ENCODE assay signal across 8 mouse cellular contexts in the genomic region with DNA sequence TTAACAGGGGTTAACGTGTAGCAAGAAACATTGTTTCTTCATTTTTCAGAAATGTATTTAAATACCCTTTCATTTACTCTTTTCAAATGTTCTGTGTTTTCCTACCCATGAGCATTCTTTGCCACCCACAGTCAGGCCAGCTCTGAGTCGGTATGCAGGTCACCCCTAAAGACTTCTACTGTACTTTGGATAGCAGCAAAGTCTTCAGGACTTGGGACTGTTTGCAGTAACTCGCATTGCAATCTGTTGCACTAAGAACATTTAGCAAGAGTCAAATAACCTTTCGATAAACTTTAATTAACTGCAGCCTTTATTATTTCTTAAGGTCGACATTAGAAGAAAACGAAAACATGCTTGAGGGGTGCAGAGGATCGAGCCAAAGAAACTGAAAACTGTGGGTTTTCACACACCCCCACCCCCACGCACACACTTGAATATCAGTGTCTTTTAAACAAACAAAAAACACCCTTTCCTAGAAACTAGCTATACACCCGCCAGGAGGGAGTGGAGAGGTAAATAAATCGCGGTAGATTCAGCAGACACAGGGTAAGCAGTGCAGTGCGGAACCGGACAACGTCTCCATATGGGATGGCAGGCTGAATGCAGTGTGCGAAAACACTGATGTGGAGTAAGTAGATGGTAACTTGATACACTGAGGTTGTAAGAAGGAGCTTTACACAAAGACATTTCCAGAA. TPM values are rescaled to one million over a fixed set of nuclear protein-coding genes. Genes with fewer than 3 reads are reported as not detected.
A peak's percentile ranks its signal among the peaks of the same experiment; 100 is the strongest.
DNase-seq lines count a peak whose midpoint lies in the region; ATAC-seq and TF ChIP-seq lines count a peak whose summit lies in the region.

No protein-coding gene starts in this region.

- TF ChIP-seq CTCF in cerebellum, adult 2 months (IDR thresholded peaks at IDR 0.05; ENCODE audit: borderline replicate concordance, insufficient read depth, low read depth, low read length) = no peak

- TF ChIP-seq POLR2A in cerebellum, adult 2 months (IDR thresholded peaks at IDR 0.05; ENCODE audit: borderline replicate concordance, insufficient read depth, low read length) = no peak

- H3K27me3 ChIP-seq in cerebellum, adult 2 months (ENCODE audit: control insufficient read depth, insufficient read depth, low read length) = no peaks in the 10 kb centered on the region; the same call in 1 of the 2 replicates
- no peaks in the 10 kb centered on the region for H3K27me3 ChIP-seq in hindbrain, embryonic 14.5 days (ENCODE audit: control insufficient read depth, insufficient read depth, low read length)

- H3K9me3 ChIP-seq in hindbrain, embryonic 14.5 days (ENCODE audit: control insufficient read depth, low read length) = no peaks in the 10 kb centered on the region

- no peaks in the 10 kb centered on the region for H3K36me3 ChIP-seq in hindbrain, embryonic 14.5 days (replicated peaks; ENCODE audit: control insufficient read depth, insufficient read depth)

- no peak overlapping the region for H3K27ac ChIP-seq in cerebellum, adult 2 months (ENCODE audit: insufficient read depth, low read length)
- no peak overlapping the region for H3K27ac ChIP-seq in hindbrain, embryonic 14.5 days

- no peak for ATAC-seq in hindbrain, embryonic 14.5 days (ENCODE audit: low FRiP score)

- no peak overlapping the region for H3K9ac ChIP-seq in hindbrain, embryonic 14.5 days

- peak overlapping the region; percentile 72 for H3K4me2 ChIP-seq in hindbrain, embryonic 14.5 days (replicated peaks)

- WGBS in cerebellum, adult 2 months = 58% methylated on average over 15 of the region's 15 CpGs
- WGBS in hindbrain, embryonic 14.5 days = 59% methylated on average over 15 of the region's 15 CpGs

- peaks cover 3% of the 10 kb centered on the region; the same call in 1 of the 2 replicates for H3K4me1 ChIP-seq in cerebellum, adult 2 months (ENCODE audit: control insufficient read depth, insufficient read depth, low read length)
- H3K4me1 ChIP-seq in hindbrain, embryonic 14.5 days (replicated peaks; ENCODE audit: control insufficient read depth, insufficient read depth, low read length) = peaks cover 16% of the 10 kb centered on the region

- intact Hi-C loops in left cerebral cortex, postnatal 4 days (cut with DNase I) = no loop called here

- DNase-seq in cerebellum, adult 2 months = no peak
- no peak for DNase-seq in cerebellum, adult 11-12 months
- DNase-seq in adipocyte (ENCODE audit: low spot score) = peak; percentile 40
- DNase-seq in hindbrain, embryonic 14.5 days (ENCODE audit: low spot score) = no peak
- DNase-seq in mesoderm, embryonic 11.5 days (ENCODE audit: low read depth, low spot score) = peak; percentile 33
- DNase-seq in frontal cortex, postnatal 14 days (ENCODE audit: low spot score in 2 of 2) = no peak
- DNase-seq in ovary, adult 18-20 months (ENCODE audit: low spot score) = no peak
- DNase-seq in left cerebral cortex, postnatal 4 days = no peak

- H3K4me3 ChIP-seq in cerebellum, adult 2 months (replicated peaks; ENCODE audit: insufficient read depth, low read depth, low read length) = peak overlapping the region; percentile 43
- peak overlapping the region; percentile 76; the same call in 1 of the 2 replicates for H3K4me3 ChIP-seq in hindbrain, embryonic 14.5 days (replicated peaks; ENCODE audit: low read length)

RNA-seq across cellular contexts. Expression of gene Ak3, which starts 1.7 kb away (rescaled TPM):
- 63.9 and 64.7 TPM in 2 replicates for polyA plus RNA-seq in cerebellum, adult 2 months (2012; rRNA removed)
- 69.8 and 88.2 TPM in 2 replicates for polyA plus RNA-seq in hindbrain, embryonic 14.5 days (2014; fragmentation: Nextera tagmentation; extraction: Ambion mirVana)
- 10 to 100 TPM; 43.9 to 47.5 TPM for total RNA-seq in left cerebral cortex, postnatal 4 days (2021)

RNA-seq across cellular contexts. Expression of gene Rcl1, which starts 55.1 kb away (rescaled TPM):
- 17.5 and 19.6 TPM in 2 replicates for polyA plus RNA-seq in cerebellum, adult 2 months (2012; rRNA removed)
- polyA plus RNA-seq in hindbrain, embryonic 14.5 days (2014; fragmentation: Nextera tagmentation; extraction: Ambion mirVana) = 30.8 and 34.8 TPM in 2 replicates
- 10 to 100 TPM; 18.1 to 18.3 TPM for total RNA-seq in left cerebral cortex, postnatal 4 days (2021)

RNA-seq across cellular contexts. Expression of gene Cdc37l1, which starts 56.0 kb away (rescaled TPM):
- 86.2 and 91.8 TPM in 2 replicates for polyA plus RNA-seq in cerebellum, adult 2 months (2012; rRNA removed)
- polyA plus RNA-seq in hindbrain, embryonic 14.5 days (2014; fragmentation: Nextera tagmentation; extraction: Ambion mirVana) = 56.6 and 58.3 TPM in 2 replicates
- 10 to 100 TPM; 67.1 to 73.0 TPM for total RNA-seq in left cerebral cortex, postnatal 4 days (2021)

Comparison
In these comparisons a context has a peak if more than half of its experiments do, and no peak if none do; other contexts are left out.
1. DNase-seq: peak in adipocyte (single experiment) and mesoderm, embryonic 11.5 days (single experiment); none in cerebellum, adult 2 months (0 of 2), cerebellum, adult 11-12 months (single experiment), hindbrain, embryonic 14.5 days (single experiment), frontal cortex, postnatal 14 days (0 of 2), ovary, adult 18-20 months (single experiment) and left cerebral cortex, postnatal 4 days (single experiment).